Mouse (Mus musculus) heart, adult 9 months (tissue): ENCODE measurements around the gene Olfr1502.
"Not testable (repeated sequence)": the region's sequence is repeated elsewhere in the genome, so short reads cannot be mapped to it uniquely, and the experiment has no call there.

Source experiments
- DNase-seq, 2 experiments: peaks; one replicate each; pipeline ENCODE4 v3.0.0; 2022; ENCODE audit warnings: low spot score in 2 of 2

Gene Olfr1502

GRCm38 (mm10) chr19:13861495-13861894 is at the start of gene Olfr1502:
TSS of gene Olfr1502 (plus strand) at chr19:13861795.
- no peak for DNase-seq

DNA sequence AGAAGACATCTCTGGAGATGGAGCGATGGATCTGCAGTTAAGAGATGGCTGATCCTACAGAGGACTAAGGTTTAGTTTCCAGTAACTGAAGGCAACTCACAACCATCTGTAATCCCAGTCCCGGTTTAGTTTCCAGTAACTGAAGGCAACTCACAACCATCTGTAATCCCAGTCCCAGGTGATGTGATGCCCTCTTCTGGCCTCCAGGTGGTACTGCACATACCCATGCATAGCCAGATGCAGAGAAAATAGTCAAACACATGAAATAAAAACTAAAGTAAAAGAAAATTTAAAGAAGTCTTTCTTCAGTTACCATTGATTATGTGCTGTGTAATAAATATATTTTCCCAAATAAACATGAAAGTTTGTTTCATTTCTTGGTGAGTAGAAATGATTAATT is 48.8 kb upstream of the Olfr1502 start:
- no peak for DNase-seq

DNA sequence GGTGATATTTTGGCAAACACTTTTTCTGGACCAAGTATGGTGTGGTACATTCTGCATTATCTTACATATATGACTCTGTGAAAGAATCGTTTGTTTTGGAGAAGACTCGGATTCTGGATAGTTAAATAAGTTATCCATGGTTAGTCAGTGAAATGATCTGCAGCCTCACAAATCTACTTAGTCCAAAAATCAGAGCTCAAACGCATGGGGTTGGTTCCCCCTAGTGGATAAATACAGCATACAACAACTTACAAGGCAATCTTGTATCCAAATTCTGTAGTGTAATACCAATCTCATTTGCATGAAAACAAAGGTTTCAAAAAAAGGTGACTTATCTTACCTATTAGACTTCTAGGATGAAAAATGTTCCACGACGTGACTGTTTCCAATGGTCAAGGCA is 42.8 kb upstream of the Olfr1502 start:
- no peak for DNase-seq

GRCm38 (mm10) chr19:13819347-13819746 is 42.2 kb upstream of the Olfr1502 start, which contains the start of gene Olfr1499:
TSS of gene Olfr1499 (minus strand) at chr19:13819447.
- no peak for DNase-seq

DNA sequence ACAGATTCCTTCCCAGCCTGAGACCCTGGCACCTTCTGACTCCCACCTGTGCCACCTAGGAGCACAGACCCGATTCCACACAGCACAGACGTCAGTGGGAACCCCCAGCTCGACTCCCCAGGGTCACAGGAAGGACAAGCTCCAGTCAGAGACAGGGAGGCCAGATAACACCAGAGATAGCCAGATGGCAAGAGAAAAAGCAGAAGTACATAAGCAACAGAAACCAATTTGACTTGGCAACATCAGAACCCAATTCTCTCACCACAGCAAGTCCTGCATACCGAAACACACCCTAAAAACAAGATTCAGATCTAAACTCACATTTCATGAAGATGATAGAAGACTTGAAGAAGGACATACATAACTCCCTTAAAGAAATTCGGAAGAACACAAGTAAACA is 40.7 kb upstream of the Olfr1502 start:
- DNase-seq, result no peak

DNA sequence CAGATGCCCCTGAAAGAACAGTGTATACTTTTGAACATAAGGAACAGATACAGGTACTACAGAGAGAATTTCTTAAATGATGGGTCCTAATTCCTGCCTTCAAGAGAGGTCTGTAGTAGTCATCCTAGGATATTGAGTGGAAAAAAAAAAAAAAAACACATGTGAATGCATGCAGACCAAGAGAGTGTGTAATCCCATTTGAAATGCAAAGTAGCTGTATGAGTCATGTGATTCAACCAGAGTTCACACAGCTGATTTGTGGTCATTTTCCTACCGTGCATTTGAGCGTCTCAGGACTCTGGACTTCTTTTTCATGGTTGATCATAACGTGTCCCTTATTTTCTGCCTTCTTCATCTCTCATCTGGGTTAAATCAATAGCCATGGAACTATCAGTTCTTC is 33.1 kb upstream of the Olfr1502 start:
- no peak for DNase-seq

- no peak for DNase-seq
Measured at GRCm38 (mm10) chr19:13830388-13830787, 31.2 kb upstream of the Olfr1502 start, which contains the start of gene Olfr1500. TSS of gene Olfr1500 (minus strand) at chr19:13830488.

- DNase-seq, result not testable (repeated sequence)
Measured at GRCm38 (mm10) chr19:13850592-13850991, 11.0 kb upstream of the Olfr1502 start, which contains the start of gene Olfr1501. TSS of gene Olfr1501 (minus strand) at chr19:13850692.

DNA sequence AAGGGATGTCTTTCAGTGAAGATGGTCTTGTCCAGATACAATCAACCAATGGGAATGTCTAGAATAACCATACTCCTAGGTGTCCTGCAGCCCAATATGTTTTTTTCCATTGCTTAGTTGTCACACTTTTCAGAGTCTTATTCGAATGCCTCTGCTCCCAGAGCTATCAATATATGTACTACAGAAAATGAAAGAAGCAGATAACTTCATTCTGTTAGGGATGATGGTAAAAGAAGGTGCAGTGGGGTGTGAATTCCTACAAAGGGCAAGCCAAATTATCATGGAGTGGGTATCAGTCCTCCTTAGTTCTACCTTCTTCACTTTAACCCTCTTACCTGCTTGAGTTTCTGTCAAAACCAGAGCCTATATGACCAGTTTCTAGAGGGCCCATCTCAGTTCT is 36.2 kb downstream of the Olfr1502 start, which contains the start of gene Olfr1504:
TSS of gene Olfr1504 (minus strand) at position 101 of the 400 bp plus-strand sequence.
- no peak for DNase-seq
